Mouse (Mus musculus) kidney, adult 18-20 months (tissue): ENCODE results near the gene Trim75.
A peak's percentile ranks its signal among the peaks of the same experiment; 100 is the strongest.

Source experiments
- DNase-seq: peaks from one replicate; pipeline ENCODE4 v3.0.0; 2021

Gene Trim75

DNA sequence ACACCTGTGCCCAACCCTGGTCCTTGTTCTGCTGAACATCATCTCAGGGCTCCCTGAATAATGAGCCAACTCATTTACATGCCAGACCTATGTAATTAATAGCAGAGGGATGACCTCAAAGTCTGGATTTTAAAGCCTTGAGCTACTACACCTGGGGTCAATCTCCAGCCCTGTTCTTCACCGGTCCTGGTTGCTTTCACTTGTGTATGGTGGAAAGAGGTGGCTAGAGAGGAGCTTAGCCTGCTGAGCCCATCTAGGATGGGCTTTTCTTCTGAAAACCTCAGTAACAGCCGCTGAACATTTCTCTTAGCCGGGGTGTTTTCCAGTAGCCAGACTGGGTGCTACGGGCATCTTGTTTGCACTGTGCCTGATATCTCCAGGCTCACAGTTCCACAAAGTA, at the start of gene Trim75:
TSS of gene Trim75 (minus strand) at position 101 of the 400 bp plus-strand sequence.
- no peak for DNase-seq

DNA sequence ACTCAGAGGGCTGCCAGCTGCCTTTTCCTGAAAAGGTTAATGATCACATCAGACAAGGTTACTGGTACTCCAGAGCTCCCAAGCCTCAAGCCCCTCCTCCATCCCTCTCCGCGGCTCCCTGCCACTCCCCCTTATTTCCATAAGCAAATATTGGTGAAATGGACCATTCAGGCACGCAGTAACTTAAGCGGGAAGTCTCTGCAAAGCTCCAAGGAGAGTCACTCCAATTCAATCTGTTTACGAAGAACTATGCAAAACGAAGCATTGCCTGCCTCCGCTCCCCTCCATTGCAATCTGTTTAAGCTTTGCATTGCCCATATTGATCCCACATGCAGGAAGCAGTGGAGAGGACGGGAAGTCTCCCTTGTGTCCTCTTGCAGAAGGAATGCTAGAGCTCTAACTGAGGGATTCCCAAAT, 49.5 kb upstream of the Trim75 start, which contains the start of gene Apela:
TSS of gene Apela (minus strand) at position 220 of the 417 bp plus-strand sequence.
- peak; percentile 64 for DNase-seq

DNA sequence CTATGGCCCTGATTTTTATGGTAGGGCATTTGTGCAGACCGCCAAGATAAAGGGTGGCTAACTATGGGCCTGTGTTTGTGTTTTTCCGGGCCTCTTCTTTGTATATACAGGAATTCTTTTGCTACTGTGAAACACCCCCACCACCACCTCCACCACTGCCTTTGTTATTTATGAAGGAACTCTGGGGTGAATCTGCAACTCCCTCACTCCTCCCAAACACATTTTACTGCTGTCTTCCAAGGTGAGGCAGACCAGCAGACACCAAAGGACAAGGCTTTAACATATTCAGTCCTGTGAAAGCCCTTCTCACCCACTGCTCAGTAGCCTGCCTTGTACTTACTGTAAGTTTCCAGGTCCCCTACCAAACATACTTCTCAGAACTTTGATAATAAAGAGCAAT, 46.5 kb upstream of the Trim75 start:
- DNase-seq = no peak

DNA sequence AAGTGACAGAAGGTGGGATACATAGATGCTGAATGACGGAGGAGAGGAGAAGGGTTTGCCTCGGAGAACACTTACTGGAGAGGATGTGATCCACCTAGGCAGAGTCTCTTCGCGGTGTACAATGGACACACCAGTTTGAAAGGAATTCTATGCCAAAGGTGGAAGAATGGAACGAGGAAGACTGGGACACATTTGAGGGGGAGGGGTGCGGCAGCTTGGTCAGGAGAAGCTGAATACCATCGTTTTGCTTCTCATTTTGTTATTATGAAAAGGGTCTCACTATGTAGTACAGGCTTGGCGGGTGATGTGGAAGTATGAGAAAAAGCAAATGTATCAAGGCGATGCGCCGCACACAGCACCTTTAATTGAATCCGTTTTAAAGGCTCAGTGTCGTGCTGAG, 45.4 kb upstream of the Trim75 start:
- DNase-seq = no peak

GRCm38 (mm10) chr8:65032107-65032506, 44.5 kb upstream of the Trim75 start:
- DNase-seq = no peak

DNA sequence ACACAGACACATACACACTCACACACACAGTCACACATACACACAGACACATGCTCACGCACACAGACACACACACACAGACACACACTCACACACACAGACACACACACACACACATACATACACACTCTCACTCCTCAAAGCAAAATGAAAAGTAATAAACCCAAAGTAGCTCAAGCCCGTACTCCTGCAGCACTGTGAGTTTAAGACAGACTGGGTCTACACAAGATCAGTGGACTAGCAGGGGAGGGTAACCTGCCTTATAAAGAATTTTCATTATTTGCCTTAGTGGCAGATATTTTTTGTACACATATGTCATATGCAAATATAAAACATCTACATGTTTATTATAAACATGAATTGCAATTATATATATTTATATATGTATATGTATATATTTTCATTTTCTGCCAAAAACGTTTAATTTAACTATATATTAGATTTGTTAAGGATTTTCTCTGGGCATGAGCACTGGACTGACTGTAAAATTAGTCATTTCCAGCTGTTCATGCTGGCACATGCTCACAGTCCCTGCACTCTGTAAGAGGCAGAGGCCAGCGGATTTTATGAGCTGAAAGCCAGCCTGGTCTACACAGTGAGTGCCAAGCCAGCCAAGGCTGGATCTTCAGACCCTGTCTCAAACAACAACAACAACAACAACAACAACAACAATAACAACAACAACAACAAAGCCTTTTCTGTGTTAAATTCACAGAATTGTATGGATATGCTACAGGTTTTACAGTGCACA, 43.3 kb upstream of the Trim75 start:
- DNase-seq = no peak

- no peak for DNase-seq
Observed at GRCm38 (mm10) chr8:65029776-65030175, 42.1 kb upstream of the Trim75 start.

- no peak for DNase-seq
Observed at GRCm38 (mm10) chr8:65028959-65029686, 41.5 kb upstream of the Trim75 start.

DNA sequence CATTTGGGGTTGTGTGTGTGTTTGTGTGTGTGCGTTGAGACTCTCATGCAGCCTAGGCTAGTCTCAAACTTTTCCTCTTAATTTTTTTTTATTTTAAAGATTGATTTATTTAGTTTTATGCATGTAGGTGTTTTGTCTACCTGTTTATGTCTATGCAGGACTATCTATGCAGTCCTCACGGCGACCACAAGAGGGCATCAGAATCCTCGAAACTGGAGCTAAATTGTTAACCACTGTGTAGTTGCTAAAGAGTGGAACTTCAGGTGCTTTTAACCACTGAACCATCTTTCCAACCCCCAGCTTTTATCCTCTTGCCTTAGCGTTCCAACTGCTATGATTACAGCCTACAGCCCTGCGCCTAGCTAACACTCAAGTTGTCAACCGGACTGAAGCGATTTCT, 34.9 kb upstream of the Trim75 start:
- peak; percentile 77 for DNase-seq

DNA sequence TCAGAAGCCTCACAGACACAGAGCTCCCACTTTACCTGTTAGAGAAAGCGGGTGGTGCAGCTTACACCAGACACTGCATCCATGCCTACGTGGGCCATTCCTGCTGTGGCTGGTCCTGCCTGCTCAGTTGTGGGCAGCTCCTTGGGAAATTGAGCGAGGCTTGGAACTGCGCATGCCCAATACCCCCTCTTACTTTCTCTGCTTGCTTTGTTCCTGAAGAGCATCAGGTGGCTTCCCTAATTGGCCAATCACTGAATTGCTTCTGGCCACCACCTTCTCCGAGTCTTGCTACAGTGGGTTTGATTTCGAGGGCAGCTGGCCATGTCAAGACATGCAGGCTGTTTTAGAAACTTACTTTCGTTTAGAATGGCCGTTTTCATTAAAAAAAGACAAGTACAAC, 30.8 kb upstream of the Trim75 start, which contains the start of the genes Trim61 and Trim60:
TSS of gene Trim61 (minus strand) at position 101 of the 400 bp plus-strand sequence.
TSS of gene Trim60 (minus strand) at position 162 of the 400 bp plus-strand sequence.
- DNase-seq = no peak

DNA sequence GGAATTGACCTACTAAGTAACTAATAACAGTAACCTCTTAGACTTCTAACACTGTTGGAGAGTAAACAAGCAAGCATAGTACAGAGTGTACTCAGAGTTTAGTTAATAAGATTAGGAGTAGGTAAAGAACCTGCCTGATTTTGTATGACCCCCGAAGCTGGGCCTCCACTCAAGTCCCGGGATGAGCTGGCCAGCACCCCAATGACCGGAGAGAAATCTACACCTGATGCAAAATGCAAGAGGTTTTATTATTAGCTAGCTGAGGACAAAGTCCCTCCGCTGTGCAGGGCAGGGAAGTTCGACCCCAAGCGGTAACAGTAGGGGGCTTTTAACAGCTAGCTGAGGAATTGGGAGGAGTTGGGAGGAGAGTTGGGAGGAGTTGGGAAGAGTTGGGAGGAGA, 20.0 kb upstream of the Trim75 start:
- DNase-seq = peak; percentile 16

- no peak for DNase-seq
Observed at GRCm38 (mm10) chr8:64998806-64999365, 11.3 kb upstream of the Trim75 start.

DNA sequence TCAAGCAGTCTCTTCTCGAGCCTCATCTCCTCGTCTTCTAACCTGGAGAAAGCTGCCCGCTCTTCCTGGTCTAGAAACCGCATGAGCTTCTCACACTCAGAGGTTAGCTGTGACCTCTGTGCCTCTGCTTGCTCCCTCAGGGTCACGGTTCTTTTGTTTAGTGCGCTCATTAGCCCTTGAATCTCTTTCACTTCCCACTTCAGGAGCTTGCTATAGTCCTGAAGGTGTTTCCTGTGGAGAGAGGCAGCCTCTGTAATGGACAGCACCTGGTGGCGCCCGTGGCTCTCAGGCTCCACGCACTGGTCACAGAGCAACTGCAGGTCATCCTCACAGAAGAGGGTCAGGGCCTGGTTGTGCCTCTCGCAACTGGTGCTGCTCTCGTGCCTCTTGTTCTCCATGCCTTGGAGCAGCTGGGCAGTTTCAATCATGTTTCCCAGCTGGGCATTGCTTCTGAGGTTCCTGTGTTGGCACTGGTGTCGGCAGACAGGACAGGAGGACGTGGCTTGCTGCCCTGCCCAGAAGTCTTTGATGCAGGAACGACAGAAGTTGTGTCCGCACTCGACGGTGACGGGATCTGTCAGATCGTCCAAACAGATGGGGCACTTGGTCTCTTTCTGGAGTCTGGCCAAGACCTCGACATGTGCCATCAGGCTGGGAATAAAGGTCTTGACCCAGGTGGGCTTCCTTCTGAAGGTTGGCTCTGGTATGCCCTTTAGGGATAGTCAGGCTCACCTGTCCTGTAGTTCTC, 4.3 kb downstream of the Trim75 start:
- DNase-seq = no peak

- no peak for DNase-seq
Observed at GRCm38 (mm10) chr8:64962836-64963235, 24.8 kb downstream of the Trim75 start.

- DNase-seq = no peak
Observed at GRCm38 (mm10) chr8:64959025-64959424, 28.6 kb downstream of the Trim75 start.

DNA sequence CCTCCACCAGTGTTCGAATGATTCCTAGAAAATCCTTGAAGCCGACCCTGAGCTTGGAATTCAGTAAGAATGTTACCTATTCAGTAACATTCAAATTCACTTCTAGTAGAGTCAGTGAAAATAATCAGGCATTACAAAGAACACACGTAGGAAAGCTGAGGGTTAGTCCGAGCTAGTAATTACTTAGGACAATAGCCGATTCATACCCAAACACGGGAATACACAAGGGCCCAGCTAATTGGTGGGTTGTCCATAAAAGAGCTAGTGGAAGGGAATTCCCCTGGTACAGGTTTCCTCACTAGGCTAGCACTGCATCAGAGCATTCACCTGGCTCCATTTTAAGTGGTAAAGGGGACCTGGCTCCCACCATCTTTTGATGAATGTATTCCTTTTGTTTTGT, 35.5 kb downstream of the Trim75 start:
- DNase-seq = no peak

DNA sequence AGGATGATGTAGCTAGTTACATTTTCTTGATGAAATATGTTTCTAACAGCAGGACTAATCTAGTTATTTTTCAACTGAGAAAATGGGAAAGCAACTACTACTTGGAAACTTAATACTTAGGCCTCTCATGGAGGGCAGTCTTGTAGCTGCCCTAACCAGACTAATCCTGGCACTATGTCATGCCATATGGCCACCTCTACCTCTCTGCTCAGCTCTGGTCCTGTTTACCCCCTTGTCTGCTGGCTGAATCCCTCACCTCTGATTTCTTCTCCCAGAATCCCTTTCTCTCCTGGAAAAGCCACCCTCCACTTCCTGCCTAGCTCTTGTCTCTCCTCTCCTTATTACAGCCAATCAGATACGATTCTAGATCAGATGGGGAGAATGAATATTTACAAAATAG, 39.3 kb downstream of the Trim75 start:
- DNase-seq = no peak

GRCm38 (mm10) chr8:64947698-64948034, 40.0 kb downstream of the Trim75 start:
- no peak for DNase-seq

GRCm38 (mm10) chr8:64946820-64947697, 40.6 kb downstream of the Trim75 start, which contains the start of gene Tmem192:
Gene Tmem192 (plus strand): TSS chr8:64947185.
- peak; percentile 99 for DNase-seq

DNA sequence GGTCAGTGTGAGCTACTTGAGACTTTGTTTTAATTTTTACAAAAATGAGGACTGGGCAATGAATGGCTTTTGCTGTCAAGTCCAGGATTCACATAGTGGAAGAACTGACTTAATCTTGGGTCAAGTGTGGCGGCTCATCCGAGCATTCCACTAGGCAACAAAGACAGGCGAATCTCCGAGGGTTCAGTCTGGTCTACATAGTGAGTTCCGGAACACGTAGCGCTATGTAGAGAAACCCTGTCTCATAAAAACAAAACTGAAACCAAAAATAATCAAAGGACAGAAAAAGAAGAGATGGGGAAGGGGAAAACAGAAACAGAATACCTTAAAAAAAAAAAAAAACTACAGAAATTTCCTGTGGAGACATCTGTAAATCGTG, 41.2 kb downstream of the Trim75 start:
- DNase-seq = no peak

GRCm38 (mm10) chr8:64945606-64946005, 42.0 kb downstream of the Trim75 start:
- DNase-seq = no peak

DNA sequence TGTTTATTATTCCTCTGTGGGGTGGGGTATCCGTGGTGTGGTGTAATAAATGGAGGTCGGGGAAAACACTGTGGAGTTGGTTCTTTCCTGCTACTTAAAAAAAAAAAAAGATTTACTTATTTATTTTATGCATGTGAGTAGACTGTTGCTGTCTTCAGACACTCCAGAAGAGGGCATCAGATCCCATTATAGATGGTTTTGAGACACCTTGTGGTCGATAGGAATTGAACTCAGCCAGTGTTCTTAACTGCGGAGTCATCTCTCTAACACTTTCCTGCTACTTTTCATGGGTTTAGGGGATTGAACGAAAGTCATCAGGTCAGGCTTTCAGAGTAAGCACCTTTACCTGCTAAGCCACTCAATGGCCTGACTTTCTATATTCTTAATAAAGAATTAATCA, 42.8 kb downstream of the Trim75 start:
- no peak for DNase-seq
